Mouse (Mus musculus) layer of hippocampus, adult 18-20 months (tissue): Measurements from ENCODE around the gene Lrrc71. TPM values are rescaled to one million over a fixed set of nuclear protein-coding genes. Genes with fewer than 3 reads are reported as not detected.

Experiments
- DNase-seq, 2 experiments: peaks; one replicate each; pipeline ENCODE4 v3.0.0; 2022; ENCODE audit warnings: low spot score in 2 of 2
- total RNA-seq, 2 experiments: library from RNA; stranded (reverse); gene quantifications; 2 replicates each; pipeline ENCODE4 v1.2.3; 2021

The Lrrc71 gene
- total RNA-seq, 2 experiments from 2014 or later, result 0.89 to 1.1 TPM

DNA sequence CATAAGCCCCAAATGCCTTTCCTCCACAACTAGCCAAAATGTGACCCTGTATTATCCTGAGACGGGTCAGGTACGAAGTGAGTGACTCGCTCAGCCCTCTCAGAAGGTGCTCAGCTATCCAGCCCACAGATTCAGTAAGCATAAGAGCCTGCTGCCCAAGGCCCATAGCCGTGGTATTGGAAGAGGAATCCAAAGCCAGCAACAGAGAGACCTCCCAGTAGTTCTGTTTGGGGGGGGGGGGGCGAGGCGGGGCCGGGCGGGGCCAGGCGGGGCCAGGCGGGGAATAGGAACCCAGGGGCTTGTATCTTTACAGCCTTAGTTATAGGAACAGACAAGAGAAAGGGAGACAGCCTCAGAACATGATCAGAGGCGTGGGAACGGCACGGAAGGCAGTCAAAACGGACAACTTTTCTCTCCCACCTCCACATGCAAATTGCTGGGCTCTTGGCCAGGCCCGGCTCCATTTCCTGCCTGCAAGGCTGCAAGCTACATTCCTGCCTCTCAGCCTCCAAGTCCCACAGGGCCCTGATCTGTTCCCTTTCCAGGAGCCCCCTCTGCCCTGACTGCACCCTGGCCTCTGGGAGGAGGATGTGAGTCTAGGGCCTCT is 15.4 kb upstream of the Lrrc71 start:
- DNase-seq, result peak; percentile 85 to 92

- DNase-seq, result no peak
These were observed 14.8 kb upstream of the Lrrc71 start for GRCm38 (mm10) chr3:87763202-87763601.

GRCm38 (mm10) chr3:87761408-87762375 is 13.3 kb upstream of the Lrrc71 start:
- no peak for DNase-seq

DNA sequence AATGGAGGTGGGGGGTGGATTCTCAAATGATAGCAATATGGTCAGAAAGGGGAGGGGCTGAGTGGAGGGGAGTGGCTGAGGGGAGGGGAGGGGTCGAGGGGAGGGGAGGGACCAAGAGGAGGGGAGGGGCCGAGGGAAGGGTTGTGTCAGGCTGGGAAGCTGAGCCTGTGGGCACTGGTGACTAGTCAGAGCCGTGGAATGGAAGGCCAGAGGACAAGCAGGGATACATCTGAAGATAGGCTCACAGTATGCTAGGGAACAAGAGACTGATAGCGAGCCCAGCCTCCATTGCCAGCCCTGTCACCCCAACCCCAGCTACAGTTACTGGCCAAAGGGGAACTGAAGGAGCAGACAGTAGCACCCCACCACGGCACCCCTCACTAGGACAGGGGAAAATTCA is 10.2 kb upstream of the Lrrc71 start:
- DNase-seq, result no peak

DNA sequence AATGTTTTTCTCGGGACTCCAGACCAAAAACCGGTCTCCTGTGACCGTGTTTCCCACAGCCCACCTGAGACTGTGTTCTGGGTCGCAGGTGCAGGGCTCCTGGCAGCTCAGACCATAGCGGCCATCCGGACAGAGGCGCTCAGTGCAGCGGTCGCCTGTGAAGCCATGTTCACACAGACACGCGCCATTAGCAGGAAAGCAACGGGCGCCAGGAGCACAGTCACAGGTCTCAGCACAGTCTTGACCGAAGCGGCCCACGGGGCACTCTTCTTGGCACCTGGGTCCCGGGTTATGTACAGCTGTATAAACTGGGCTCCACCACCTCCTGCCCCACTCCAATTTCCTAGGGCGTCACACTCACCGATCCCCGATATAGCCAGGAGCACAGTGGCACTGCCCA is 8.1 kb upstream of the Lrrc71 start:
- no peak for DNase-seq

DNA sequence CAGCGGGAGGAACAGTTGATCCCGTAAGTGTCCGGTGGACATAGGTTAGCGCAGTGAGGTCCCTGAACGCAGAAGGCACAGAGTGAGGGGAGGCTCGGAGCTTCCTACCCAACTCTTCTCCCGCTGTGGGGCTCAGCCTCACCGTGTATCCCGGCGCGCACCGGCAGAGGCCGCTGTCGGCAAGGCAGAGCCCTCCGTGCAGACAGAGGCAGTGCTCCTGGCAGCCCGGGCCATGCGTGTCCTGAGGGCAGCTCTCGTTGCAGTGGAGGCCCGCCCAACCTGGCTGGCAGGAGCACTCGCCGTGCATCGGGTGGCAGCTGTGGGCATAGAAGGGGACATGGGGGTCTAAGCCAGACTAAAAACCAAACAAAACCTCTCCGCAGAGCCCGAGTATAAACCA is 7.5 kb upstream of the Lrrc71 start:
- DNase-seq, result peak; percentile 77 to 90

GRCm38 (mm10) chr3:87753829-87754228 is 5.4 kb upstream of the Lrrc71 start:
- no peak for DNase-seq

- no peak for DNase-seq
These were observed 4.1 kb upstream of the Lrrc71 start for GRCm38 (mm10) chr3:87752567-87752966.

GRCm38 (mm10) chr3:87749977-87750376 is 1.6 kb upstream of the Lrrc71 start:
- DNase-seq, result no peak

GRCm38 (mm10) chr3:87749036-87749435 is 611 bp upstream of the Lrrc71 start:
- peak; percentile 42 to 75 for DNase-seq

DNA sequence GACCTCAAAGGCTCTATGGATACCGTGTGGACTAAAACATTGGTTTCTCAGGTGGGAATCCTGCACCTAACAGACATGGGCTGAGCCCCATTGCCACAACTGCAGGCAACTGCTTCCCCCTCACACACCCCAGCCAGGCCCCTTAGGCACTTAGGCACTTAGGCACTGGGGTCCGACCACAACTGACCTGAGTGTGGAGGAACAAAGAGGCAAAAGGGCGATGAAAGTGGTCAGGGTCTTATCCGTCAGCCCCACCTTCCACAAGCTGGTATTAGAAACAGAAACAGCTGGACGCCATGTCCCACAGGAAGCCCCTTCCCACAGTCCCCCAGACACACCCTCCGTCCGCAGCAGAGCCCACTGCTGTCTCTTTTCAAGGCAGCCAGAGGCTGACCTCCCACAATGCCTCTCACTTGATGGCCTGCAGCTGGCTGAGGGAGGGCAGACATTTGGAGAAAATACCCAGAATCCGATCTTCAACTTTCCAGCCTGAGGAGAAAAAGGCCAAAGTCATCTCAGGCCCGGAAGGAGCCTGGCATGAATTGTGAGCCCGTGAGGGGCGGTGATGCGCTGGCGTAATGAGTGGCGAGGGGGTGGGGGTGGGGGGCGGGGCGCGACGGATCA is 3.3 kb downstream of the Lrrc71 start:
- DNase-seq, result no peak

DNA sequence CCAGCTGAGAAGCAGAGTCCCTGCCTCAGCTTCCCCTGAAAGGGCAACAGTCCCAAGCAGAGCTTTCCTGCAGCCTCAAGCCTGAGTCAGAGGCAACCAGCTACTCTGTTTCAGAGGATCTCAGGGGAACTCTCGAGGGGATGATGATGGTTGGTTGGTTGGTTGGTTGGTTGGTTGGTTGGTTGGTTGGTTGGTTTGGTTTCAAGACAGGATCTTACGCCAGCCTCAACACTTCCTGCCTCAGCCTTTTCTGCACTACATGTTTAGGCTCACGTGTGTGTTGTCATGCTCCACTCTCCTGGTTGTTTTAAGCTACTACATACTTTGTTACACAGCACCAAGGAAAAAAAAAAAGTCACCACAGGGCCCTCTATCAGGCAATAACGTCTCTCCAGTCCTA is 4.5 kb downstream of the Lrrc71 start:
- no peak for DNase-seq

- DNase-seq, result no peak
These were observed 5.7 kb downstream of the Lrrc71 start for GRCm38 (mm10) chr3:87742735-87743134.

DNA sequence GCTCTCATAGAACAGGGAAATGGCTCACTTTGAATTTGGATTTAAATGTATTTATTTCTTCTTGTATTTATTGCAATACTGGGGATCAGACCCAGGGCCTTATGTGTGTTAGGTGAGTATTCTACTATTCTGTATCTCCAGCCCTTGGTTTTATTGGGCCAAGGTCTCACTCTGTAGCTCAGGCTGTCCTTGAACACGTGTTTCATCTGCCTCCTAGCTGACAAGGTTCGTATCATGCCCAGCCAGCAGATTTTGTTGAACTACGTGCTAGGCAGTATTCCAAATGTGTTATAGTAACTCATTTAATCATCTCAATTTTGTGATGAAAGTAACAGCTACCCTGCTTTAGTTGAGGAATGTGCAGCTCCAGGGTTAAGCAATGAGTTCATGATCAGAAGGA is 6.4 kb downstream of the Lrrc71 start:
- no peak for DNase-seq

DNA sequence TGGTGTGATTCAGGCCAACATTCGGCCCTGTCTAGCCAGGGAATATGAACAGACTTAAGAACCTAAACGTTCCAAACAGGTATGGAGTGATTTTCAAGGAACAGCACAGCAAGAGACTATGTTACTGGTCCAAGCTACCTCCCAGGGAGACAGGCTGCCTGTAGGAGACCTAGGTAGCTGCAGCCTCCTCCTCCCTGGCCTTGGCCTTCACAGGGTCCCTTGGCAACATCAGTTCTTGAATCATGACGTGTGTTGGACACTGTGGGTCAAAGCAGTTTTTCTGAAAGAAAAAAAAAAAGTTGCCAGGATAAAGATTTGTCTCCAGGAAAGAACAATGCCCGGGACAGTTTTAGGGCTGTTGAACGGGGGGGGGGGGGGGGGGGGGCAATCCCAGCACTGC is 9.5 kb downstream of the Lrrc71 start:
- DNase-seq, result no peak

- no peak for DNase-seq
These were observed 13.1 kb downstream of the Lrrc71 start for GRCm38 (mm10) chr3:87735335-87735734.

DNA sequence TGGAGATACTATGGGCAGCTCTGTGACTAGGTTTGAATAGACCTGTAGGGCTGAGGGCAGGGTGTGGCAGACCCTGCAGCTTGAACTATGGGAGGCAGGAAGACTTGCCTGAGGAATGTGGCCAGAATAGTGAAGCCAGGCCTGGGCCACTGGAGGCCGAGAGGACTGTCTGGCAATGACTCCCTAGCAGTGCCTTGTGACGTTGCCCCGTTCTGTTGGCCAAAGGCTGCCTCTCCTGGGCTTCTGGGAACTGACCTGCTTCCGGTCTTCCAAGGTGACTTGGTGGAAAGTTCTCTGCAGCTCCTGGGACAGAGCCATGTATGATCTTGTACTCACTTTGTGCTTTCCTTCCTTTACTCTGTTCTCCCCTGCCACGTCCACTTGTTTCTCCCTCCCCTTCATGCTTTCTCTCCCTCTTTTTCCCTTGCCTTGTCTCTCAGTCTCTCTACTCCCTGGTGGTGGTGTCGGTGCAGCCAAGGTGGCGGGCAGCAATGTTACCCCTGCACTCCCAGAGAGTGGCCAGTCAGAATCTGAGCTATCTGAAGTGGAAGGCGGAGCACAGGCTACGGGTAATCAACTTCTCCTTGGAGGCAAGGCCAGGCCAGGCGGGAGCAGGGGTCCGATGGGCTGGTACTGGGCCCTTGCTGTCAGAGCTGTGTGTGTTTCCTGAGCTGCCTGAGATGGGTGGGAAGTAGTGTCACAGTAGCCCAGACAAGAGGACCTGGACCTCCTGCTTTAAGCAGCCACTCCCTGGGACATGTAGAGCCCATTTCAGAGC is 14.3 kb downstream of the Lrrc71 start:
- DNase-seq, result no peak

- DNase-seq, result no peak
These were observed 15.3 kb downstream of the Lrrc71 start for GRCm38 (mm10) chr3:87733098-87733497.

- no peak for DNase-seq
These were observed 19.7 kb downstream of the Lrrc71 start for GRCm38 (mm10) chr3:87728696-87729095.

- DNase-seq, result no peak
These were observed 22.2 kb downstream of the Lrrc71 start for GRCm38 (mm10) chr3:87726191-87726590.

DNA sequence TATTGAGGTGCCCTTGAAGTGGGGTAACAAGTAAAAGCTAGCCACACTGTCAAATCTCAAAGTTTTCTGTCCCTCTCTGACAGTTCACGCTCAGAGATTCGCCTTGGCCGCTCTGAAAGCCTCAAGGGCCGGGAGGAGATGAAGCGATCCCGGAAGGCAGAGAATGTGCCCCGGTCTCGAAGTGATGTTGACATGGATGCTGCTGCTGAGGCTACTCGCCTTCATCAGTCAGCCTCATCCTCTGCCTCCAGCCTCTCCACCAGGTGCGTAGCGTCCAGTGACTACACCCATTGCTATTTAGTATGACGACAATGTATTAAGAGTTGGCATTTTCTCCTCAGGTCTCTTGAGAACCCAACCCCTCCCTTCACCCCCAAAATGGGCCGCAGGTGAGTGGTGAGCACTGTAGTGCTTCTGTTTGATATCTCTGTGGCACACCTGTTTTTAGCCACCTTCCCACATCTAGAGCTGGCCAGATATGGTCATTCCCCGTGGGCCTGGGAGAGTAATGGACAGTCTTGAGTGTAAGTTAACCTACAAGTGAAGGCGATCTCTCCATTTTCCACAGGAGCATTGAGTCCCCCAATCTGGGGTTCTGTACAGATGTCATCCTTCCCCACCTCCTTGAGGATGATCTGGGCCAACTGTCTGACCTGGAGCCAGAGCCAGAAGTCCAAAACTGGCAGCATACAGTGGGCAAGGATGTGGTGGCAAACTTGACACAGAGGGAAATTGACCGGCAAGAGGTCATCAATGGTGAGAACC is 22.8 kb downstream of the Lrrc71 start:
- no peak for DNase-seq
